Mouse (Mus musculus) embryonic fibroblast, embryonic 13.5 days (primary cell): ENCODE measurements at regions not wholly inside any gene's neighbourhood (a gene's known extent, or its start where the extent isn't known, plus 50 kb on each side); places are given as distances from the start of the nearest gene placed in this dataset.

ENCODE experiments used
- CTCF ChIP-seq: IDR thresholded peaks from 2 replicates; pipeline ENCODE4 v1.5.1; 2011; ENCODE audit warnings: mild to moderate bottlenecking, control low read depth, low read length, moderate library complexity, borderline replicate concordance; ENCODE audit not compliant: insufficient read depth
- POLR2A ChIP-seq: IDR thresholded peaks from 2 replicates; pipeline ENCODE4 v1.6.1; 2011; ENCODE audit warnings: low read depth, mild to moderate bottlenecking, control low read depth, low read length, moderate library complexity

DNA sequence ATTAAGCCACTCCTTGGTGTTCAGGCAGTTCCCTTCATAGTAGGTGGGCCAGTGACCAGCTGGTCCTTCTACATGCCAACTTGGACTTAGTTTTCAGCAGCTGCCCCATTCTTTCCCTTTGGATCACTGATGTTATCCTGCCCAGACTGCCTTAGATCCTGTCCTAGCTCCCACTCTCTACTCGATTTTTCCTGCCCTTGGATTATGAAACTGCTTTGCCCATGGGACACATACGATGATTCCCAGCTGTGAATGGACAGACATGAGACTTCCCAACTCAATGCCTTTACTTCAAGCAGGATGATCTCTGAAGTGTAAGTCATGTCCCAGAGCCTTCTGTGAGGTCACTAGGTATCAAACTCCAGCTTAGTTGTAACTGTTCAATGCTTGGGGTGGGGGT, 684.5 kb upstream of the Vstm2b start:
- TF ChIP-seq POLR2A = no peak
- TF ChIP-seq CTCF = no peak
